Mouse (Mus musculus): ENCODE results near the gene Card11. TPM values are rescaled to one million over a fixed set of nuclear protein-coding genes. Genes with fewer than 3 reads are reported as not detected.

Gene Card11
- polyA plus RNA-seq, 1 experiment from 2014 or later, result not detected

DNA sequence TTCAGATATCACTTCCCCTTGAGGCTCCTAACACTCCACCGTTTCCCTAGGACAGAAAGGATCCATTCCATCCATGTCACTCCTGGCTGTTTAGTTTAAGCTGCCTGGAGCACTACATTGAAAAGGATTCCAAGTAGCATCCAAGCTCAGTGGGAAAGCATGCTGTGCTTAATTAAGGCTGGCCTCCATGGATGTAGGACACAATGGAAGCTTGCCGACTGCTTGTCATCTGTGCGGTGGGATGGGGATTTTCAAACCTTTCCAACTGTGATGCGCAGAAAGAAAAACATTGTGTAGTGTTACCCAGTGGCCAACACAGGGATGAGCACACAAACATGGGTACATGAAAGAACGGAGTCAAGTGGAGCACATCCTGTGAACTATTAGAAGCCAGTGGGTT lies 89.5 kb downstream of the Card11 start:
- H3K4me3 ChIP-seq (ENCODE audit: low read depth, low read length), result no peak overlapping the region
- WGBS, result 53% methylated on average over 5 of the region's 5 CpGs
- H3K4me1 ChIP-seq (ENCODE audit: control insufficient read depth, insufficient read depth, low read length), result no peaks in the 10 kb centered on the region
- H3K9ac ChIP-seq (ENCODE audit: low read length), result no peak overlapping the region
- H3K4me2 ChIP-seq (ENCODE audit: low read length), result no peak overlapping the region
- ATAC-seq (no peak), DNase-seq (ENCODE audit: low spot score) (peak; percentile 23)
- H3K27ac ChIP-seq (ENCODE audit: low read depth, low read length), result no peak overlapping the region
- H3K9me3 ChIP-seq (replicated peaks; ENCODE audit: control insufficient read depth, low read length), result no peaks in the 10 kb centered on the region
- no peaks in the 10 kb centered on the region for H3K27me3 ChIP-seq (replicated peaks; ENCODE audit: control insufficient read depth, insufficient read depth, low read length)
- H3K36me3 ChIP-seq (ENCODE audit: control insufficient read depth, insufficient read depth, low read length), result no peaks in the 10 kb centered on the region

DNA sequence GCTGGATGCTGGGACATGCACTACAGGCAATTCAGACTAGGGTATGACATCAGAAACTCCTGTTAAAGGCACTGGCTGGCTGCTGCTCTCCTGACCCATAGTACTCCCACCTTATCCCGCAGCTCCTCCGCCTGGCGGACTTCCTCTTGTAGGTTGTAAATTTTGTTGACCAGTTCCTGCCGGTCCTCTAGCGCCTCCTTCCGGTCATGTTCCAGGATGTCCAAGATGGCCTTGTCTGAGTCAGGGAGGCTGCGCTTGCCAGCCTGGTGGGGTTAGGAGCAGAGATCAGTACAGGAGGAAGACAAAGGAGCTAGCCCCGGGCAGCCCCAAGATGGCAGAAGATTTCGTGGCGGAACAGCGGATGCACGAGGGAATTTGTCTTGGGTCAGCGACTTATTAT lies 99.5 kb downstream of the Card11 start:
- DNase-seq (ENCODE audit: low spot score) (no peak), ATAC-seq (no peak)
- Histone ChIP-seq H3K27me3 (replicated peaks; ENCODE audit: control insufficient read depth, insufficient read depth, low read length) (no peaks in the 10 kb centered on the region), H3K4me3 (ENCODE audit: low read depth, low read length) (no peak overlapping the region), H3K9ac (ENCODE audit: low read length) (no peak overlapping the region), H3K9me3 (replicated peaks; ENCODE audit: control insufficient read depth, low read length) (no peaks in the 10 kb centered on the region), H3K27ac (ENCODE audit: low read depth, low read length) (no peak overlapping the region), H3K4me1 (ENCODE audit: control insufficient read depth, insufficient read depth, low read length) (no peaks in the 10 kb centered on the region), H3K4me2 (ENCODE audit: low read length) (no peak overlapping the region), H3K36me3 (ENCODE audit: control insufficient read depth, insufficient read depth, low read length) (no peaks in the 10 kb centered on the region)
- 88% methylated on average over 13 of the region's 13 CpGs for WGBS

DNA sequence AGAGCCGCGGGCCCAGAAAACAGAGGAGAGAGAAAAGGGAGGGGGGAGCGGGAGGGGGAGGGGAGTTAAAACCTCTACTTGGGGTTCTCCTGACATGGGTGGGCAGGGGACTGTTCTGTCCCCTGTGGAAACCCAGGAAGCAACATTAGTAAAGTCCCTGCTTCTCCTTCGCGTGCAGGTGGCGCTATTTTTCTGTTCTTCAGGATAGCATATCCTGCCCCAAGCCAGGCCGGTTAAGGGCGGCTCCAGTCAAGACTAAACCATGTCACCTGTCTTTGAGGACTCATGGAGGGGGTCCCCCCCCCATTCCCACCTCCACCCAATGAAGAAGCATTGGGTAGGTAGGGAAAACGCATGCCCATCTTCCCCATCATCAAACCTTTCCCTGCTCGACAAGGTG lies 109.3 kb downstream of the Card11 start:
- ATAC-seq (no peak), DNase-seq (ENCODE audit: low spot score) (peak; percentile 27)
- WGBS, result 57% methylated on average over 10 of the region's 10 CpGs
- Histone ChIP-seq H3K9ac (ENCODE audit: low read length) (no peak overlapping the region), H3K27ac (ENCODE audit: low read depth, low read length) (no peak overlapping the region), H3K27me3 (replicated peaks; ENCODE audit: control insufficient read depth, insufficient read depth, low read length) (no peaks in the 10 kb centered on the region), H3K4me1 (ENCODE audit: control insufficient read depth, insufficient read depth, low read length) (no peaks in the 10 kb centered on the region), H3K4me3 (ENCODE audit: low read depth, low read length) (no peak overlapping the region), H3K36me3 (ENCODE audit: control insufficient read depth, insufficient read depth, low read length) (no peaks in the 10 kb centered on the region), H3K4me2 (ENCODE audit: low read length) (no peak overlapping the region), H3K9me3 (replicated peaks; ENCODE audit: control insufficient read depth, low read length) (no peaks in the 10 kb centered on the region)

GRCm38 (mm10) chr5:140890050-140890449 lies 110.3 kb downstream of the Card11 start:
- WGBS, result 74% methylated on average over 14 of the region's 14 CpGs
- H3K4me2 ChIP-seq (ENCODE audit: low read length), result no peak overlapping the region
- no peak overlapping the region for H3K9ac ChIP-seq (ENCODE audit: low read length)
- no peaks in the 10 kb centered on the region for H3K9me3 ChIP-seq (replicated peaks; ENCODE audit: control insufficient read depth, low read length)
- H3K27ac ChIP-seq (ENCODE audit: low read depth, low read length), result no peak overlapping the region
- ATAC-seq (no peak), DNase-seq (ENCODE audit: low spot score) (no peak)
- H3K4me1 ChIP-seq (ENCODE audit: control insufficient read depth, insufficient read depth, low read length), result no peaks in the 10 kb centered on the region
- no peak overlapping the region for H3K4me3 ChIP-seq (ENCODE audit: low read depth, low read length)
- H3K27me3 ChIP-seq (replicated peaks; ENCODE audit: control insufficient read depth, insufficient read depth, low read length), result no peaks in the 10 kb centered on the region
- no peaks in the 10 kb centered on the region for H3K36me3 ChIP-seq (ENCODE audit: control insufficient read depth, insufficient read depth, low read length)

DNA sequence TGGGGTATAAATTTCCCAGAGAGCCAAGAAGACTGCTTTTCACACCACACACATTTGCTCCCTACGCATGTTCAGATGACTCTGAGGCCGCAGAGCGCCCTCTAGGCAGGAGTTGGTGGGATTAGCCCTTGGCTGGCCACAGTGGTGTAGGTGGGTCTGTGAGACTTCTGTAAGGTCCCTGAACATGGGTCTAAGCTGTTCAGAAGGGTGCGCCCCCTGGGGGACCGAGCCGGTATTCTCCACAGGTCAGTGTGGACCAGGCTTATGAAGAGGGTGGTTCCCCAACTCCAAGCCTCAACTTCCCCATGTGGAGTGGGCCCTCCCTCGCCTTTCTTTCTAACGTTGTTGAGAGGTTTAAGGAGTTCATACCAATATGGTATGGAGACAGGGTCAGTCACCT lies 110.8 kb downstream of the Card11 start:
- ATAC-seq, result no peak
- DNase-seq (ENCODE audit: low spot score), result peak; percentile 8
- no peak overlapping the region for H3K9ac ChIP-seq (ENCODE audit: low read length)
- H3K4me2 ChIP-seq (ENCODE audit: low read length), result no peak overlapping the region
- H3K9me3 ChIP-seq (replicated peaks; ENCODE audit: control insufficient read depth, low read length), result no peaks in the 10 kb centered on the region
- no peak overlapping the region for H3K27ac ChIP-seq (ENCODE audit: low read depth, low read length)
- no peak overlapping the region for H3K4me3 ChIP-seq (ENCODE audit: low read depth, low read length)
- 48% methylated on average over 8 of the region's 8 CpGs for WGBS
- no peaks in the 10 kb centered on the region for H3K36me3 ChIP-seq (ENCODE audit: control insufficient read depth, insufficient read depth, low read length)
- no peaks in the 10 kb centered on the region for H3K4me1 ChIP-seq (ENCODE audit: control insufficient read depth, insufficient read depth, low read length)
- H3K27me3 ChIP-seq (replicated peaks; ENCODE audit: control insufficient read depth, insufficient read depth, low read length), result no peaks in the 10 kb centered on the region

GRCm38 (mm10) chr5:140887871-140888270 lies 112.5 kb downstream of the Card11 start:
- Histone ChIP-seq H3K27me3 (replicated peaks; ENCODE audit: control insufficient read depth, insufficient read depth, low read length) (no peaks in the 10 kb centered on the region), H3K4me3 (ENCODE audit: low read depth, low read length) (no peak overlapping the region), H3K36me3 (ENCODE audit: control insufficient read depth, insufficient read depth, low read length) (no peaks in the 10 kb centered on the region), H3K9me3 (replicated peaks; ENCODE audit: control insufficient read depth, low read length) (no peaks in the 10 kb centered on the region; the same call in 1 of the 2 replicates), H3K9ac (ENCODE audit: low read length) (no peak overlapping the region), H3K4me1 (ENCODE audit: control insufficient read depth, insufficient read depth, low read length) (no peaks in the 10 kb centered on the region), H3K4me2 (ENCODE audit: low read length) (no peak overlapping the region), H3K27ac (ENCODE audit: low read depth, low read length) (no peak overlapping the region)
- WGBS, result 63% methylated on average over 8 of the region's 8 CpGs
- DNase-seq (ENCODE audit: low spot score) (peak; percentile 16), ATAC-seq (no peak)

DNA sequence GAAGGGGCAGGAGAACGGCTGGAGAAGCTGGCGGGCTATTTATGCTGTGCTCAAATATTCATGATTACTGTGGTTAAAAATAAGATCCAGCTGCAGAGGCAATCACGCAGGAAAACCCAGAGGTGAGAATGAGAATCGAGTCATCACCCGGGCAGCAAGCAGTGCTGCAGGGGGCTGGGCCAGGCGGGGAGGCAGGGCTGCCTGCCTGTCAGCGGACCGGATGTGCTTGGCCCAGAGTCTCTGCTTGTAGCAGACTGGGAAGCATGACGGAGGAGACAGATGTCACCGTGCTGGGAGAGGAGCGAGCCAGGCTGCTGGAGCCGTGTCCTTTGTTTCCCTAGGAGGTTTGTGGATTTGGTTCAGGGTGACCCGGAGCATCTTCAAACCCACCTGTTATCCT lies 115.4 kb downstream of the Card11 start:
- Histone ChIP-seq H3K9me3 (replicated peaks; ENCODE audit: control insufficient read depth, low read length) (no peaks in the 10 kb centered on the region; the same call in 1 of the 2 replicates), H3K4me3 (ENCODE audit: low read depth, low read length) (no peak overlapping the region), H3K4me2 (ENCODE audit: low read length) (no peak overlapping the region), H3K27me3 (replicated peaks; ENCODE audit: control insufficient read depth, insufficient read depth, low read length) (no peaks in the 10 kb centered on the region), H3K27ac (ENCODE audit: low read depth, low read length) (no peak overlapping the region), H3K4me1 (ENCODE audit: control insufficient read depth, insufficient read depth, low read length) (no peaks in the 10 kb centered on the region), H3K9ac (ENCODE audit: low read length) (no peak overlapping the region), H3K36me3 (ENCODE audit: control insufficient read depth, insufficient read depth, low read length) (no peaks in the 10 kb centered on the region)
- 66% methylated on average over 13 of the region's 13 CpGs for WGBS
- no peak for ATAC-seq
- DNase-seq (ENCODE audit: low spot score), result peak; percentile 5

GRCm38 (mm10) chr5:140882391-140882790 lies 118.0 kb downstream of the Card11 start:
- no peak overlapping the region for H3K4me2 ChIP-seq (ENCODE audit: low read length)
- DNase-seq (ENCODE audit: low spot score), result no peak

GRCm38 (mm10) chr5:140880151-140880550 lies 120.2 kb downstream of the Card11 start:
- WGBS, result 65% methylated on average over 10 of the region's 10 CpGs
- Histone ChIP-seq H3K4me1 (ENCODE audit: control insufficient read depth, insufficient read depth, low read length) (no peaks in the 10 kb centered on the region), H3K27me3 (replicated peaks; ENCODE audit: control insufficient read depth, insufficient read depth, low read length) (no peaks in the 10 kb centered on the region), H3K9ac (ENCODE audit: low read length) (no peak overlapping the region), H3K4me2 (ENCODE audit: low read length) (no peak overlapping the region), H3K27ac (ENCODE audit: low read depth, low read length) (no peak overlapping the region), H3K4me3 (ENCODE audit: low read depth, low read length) (no peak overlapping the region), H3K9me3 (replicated peaks; ENCODE audit: control insufficient read depth, low read length) (no peaks in the 10 kb centered on the region; the same call in 1 of the 2 replicates), H3K36me3 (ENCODE audit: control insufficient read depth, insufficient read depth, low read length) (no peaks in the 10 kb centered on the region)
- DNase-seq (ENCODE audit: low spot score) (no peak), ATAC-seq (no peak)

More at GRCm38 (mm10) chr5:140882391-140882790, 118.0 kb downstream of the Card11 start:
- no peak overlapping the region for H3K9ac ChIP-seq (ENCODE audit: low read length)
- H3K27ac ChIP-seq (ENCODE audit: low read depth, low read length), result no peak overlapping the region
- H3K27me3 ChIP-seq (replicated peaks; ENCODE audit: control insufficient read depth, insufficient read depth, low read length), result no peaks in the 10 kb centered on the region
- no peaks in the 10 kb centered on the region; the same call in 1 of the 2 replicates for H3K9me3 ChIP-seq (replicated peaks; ENCODE audit: control insufficient read depth, low read length)
- no peaks in the 10 kb centered on the region for H3K36me3 ChIP-seq (ENCODE audit: control insufficient read depth, insufficient read depth, low read length)
- ATAC-seq, result no peak
- 82% methylated on average over 4 of the region's 4 CpGs for WGBS
- H3K4me3 ChIP-seq (ENCODE audit: low read depth, low read length), result no peak overlapping the region
- no peaks in the 10 kb centered on the region for H3K4me1 ChIP-seq (ENCODE audit: control insufficient read depth, insufficient read depth, low read length)

Measured in forebrain, embryonic 14.5 days (tissue).